Mouse (Mus musculus) lung, postnatal 0 days (tissue): ENCODE results near the gene Padi2.

Experiments
- CTCF ChIP-seq: IDR thresholded peaks from 2 replicates; pipeline ENCODE4 v1.5.1; 2016; ENCODE audit warnings: antibody characterized with exemption, mild to moderate bottlenecking
- EP300 ChIP-seq: IDR thresholded peaks from 2 replicates; pipeline ENCODE4 v1.6.1; 2016; ENCODE audit warnings: antibody characterized with exemption, mild to moderate bottlenecking, control low read depth

- no peak for TF ChIP-seq CTCF
- TF ChIP-seq EP300, result no peak
Measured at GRCm38 (mm10) chr4:140971691-140972090, 65.5 kb downstream of the Padi2 start.
